Mouse (Mus musculus) liver, adult 2 months (tissue): ENCODE measurements around the gene Glud1. TPM values are rescaled to one million over a fixed set of nuclear protein-coding genes. Genes with fewer than 3 reads are reported as not detected.
A peak's percentile ranks its signal among the peaks of the same experiment; 100 is the strongest.
"Not testable (repeated sequence)": the region's sequence is repeated elsewhere in the genome, so short reads cannot be mapped to it uniquely, and the experiment has no call there.

Source experiments
- DNase-seq: peaks from one replicate; pipeline ENCODE4 v3.0.0-alpha.2; 2011; ENCODE audit warnings: low read depth, low spot score; ENCODE audit errors: extremely low read depth
- H3K27ac ChIP-seq: fragments of 200-500 bp; replicated peaks from 2 replicates; pipeline ENCODE4 v1.5.1; 2012; ENCODE audit warnings: low read depth, mild to moderate bottlenecking, control low read depth, inconsistent platforms, low read length; ENCODE audit not compliant: insufficient read depth
- H3K27me3 ChIP-seq: fragments of 200-500 bp; 2 replicates; pipeline ENCODE4 v1.6.1; 2012; ENCODE audit warnings: mild to moderate bottlenecking, moderate library complexity, low read length, inconsistent platforms; ENCODE audit not compliant: control insufficient read depth, insufficient read depth
- H3K36me3 ChIP-seq: fragments of 200-500 bp; 2 replicates; pipeline ENCODE4 v1.6.1; 2012; ENCODE audit warnings: low read length, inconsistent platforms; ENCODE audit not compliant: control insufficient read depth, insufficient read depth
- H3K4me1 ChIP-seq: fragments of 200-500 bp; 2 replicates; pipeline ENCODE4 v1.6.1; 2011; ENCODE audit warnings: low read length; ENCODE audit not compliant: control insufficient read depth, insufficient read depth
- H3K4me3 ChIP-seq: fragments of 200-500 bp; 2 replicates; pipeline ENCODE4 v1.5.1; 2011; ENCODE audit warnings: low read depth, mild to moderate bottlenecking, control low read depth, low read length, moderate library complexity; ENCODE audit not compliant: insufficient read depth
- H3K79me2 ChIP-seq: fragments of 200-500 bp; 2 replicates; pipeline ENCODE4 v1.6.1; 2012; ENCODE audit warnings: inconsistent platforms, mild to moderate bottlenecking, low read length, moderate library complexity; ENCODE audit not compliant: control insufficient read depth, insufficient read depth
- H3K9ac ChIP-seq: fragments of 200-500 bp; 2 replicates; pipeline ENCODE4 v1.6.1; 2012; ENCODE audit warnings: low read depth, mild to moderate bottlenecking, control low read depth, inconsistent platforms, low read length
- CTCF ChIP-seq: fragments of 200-500 bp; IDR thresholded peaks from 2 replicates; pipeline ENCODE4 v1.5.1; 2011; ENCODE audit warnings: low read depth, low read length, control low read depth
- POLR2A ChIP-seq: fragments of 200-500 bp; IDR thresholded peaks from 2 replicates; pipeline ENCODE4 v1.6.1; 2011; ENCODE audit warnings: low read length, control low read depth; ENCODE audit not compliant: insufficient read depth; ENCODE audit errors: extremely low read depth
- WGBS: fragments of 180-500 bp; shearing (Covaris S2); methylation state at CpG from one replicate; pipeline ENCODE4 v1.1.7; 2018; 5-methylcytosine and 5-hydroxymethylcytosine counted together
- polyA plus RNA-seq: library from polyadenylated mRNA; depleted of rRNA; stranded (reverse); fragments of >200 nt; gene quantifications from 2 replicates; pipeline ENCODE4 v1.2.3, GENCODE M21; 2012
- total RNA-seq: library from RNA; depleted of rRNA; stranded (reverse); fragments of >200 nt; gene quantifications from 2 replicates; pipeline ENCODE4 v1.2.3, GENCODE M21; 2014

Gene Glud1
- total and polyA plus RNA-seq, 2 experiments, result 633 to 691 TPM

DNA sequence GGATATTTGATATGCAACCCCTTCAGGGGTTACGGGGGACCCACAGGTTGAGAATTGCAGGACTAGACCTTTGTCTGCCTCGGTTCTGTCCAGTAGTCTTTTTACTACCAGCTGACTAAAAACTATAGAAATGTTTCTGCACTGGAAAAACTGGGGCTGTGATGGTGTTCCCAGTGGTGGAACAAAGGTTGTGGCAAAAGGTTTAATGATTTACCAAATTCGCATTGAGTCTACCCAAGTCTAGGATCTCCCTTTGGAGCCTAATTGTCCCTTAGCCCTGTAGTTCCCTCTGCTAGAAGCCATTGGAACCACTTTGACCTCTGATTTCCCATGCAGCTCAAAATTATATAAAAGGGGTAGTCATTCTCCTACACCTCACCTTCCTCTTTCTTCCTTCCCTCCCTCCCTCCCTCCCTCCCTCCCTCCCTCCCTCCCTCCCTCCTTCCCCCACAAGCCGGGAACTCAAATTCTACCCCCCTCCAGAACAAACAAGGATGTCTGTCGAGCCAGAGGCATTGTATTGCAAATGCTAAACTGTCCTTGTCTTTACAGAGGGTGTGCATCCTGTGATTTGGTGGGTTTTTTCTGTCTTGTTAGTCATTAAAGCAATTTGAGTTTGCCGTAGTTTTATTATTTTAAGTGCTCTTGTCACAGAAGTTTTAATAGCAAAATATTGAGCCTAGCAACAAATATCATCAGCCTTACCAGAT, 2.0 kb downstream of the Glud1 start:
- TF ChIP-seq CTCF (no peak), POLR2A (no peak)

DNA sequence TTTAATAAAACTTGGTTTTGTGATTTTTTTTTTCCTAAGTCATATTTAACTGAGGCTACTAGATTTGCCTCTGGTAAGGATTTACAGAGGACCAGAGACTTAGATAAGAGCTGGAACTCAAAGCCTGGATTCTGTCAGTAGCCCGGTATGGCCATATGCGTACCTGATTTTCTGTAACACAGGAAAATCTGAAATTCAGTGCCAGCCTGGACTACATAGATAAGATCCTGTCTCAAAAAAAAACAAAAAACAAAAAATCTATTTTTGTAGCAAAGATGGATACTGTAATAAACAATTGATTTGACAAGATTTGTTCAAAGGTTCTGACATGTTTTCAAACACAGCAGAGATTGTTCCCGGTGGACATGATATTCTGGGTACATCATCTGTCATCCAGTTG, 3.1 kb downstream of the Glud1 start:
- H3K27ac ChIP-seq, result peak overlapping the region; percentile 29; the same call in 1 of the 2 replicates
- peak overlapping the region; percentile 39 for H3K4me3 ChIP-seq
- peaks cover 23% of the 10 kb centered on the region for H3K36me3 ChIP-seq
- peaks cover 25% of the 10 kb centered on the region for H3K79me2 ChIP-seq
- 12% methylated on average over 3 of the region's 3 CpGs for WGBS
- no peaks in the 10 kb centered on the region for H3K27me3 ChIP-seq
- H3K9ac ChIP-seq, result peak overlapping the region; percentile 56
- TF ChIP-seq POLR2A (no peak), CTCF (no peak)
- peak; percentile 24 for DNase-seq
- peaks cover 12% of the 10 kb centered on the region for H3K4me1 ChIP-seq

More for the DNA sequence above, 2.0 kb downstream of the Glud1 start:
- WGBS, result 5% methylated on average over 5 of the region's 6 CpGs
- Histone ChIP-seq H3K9ac (peak overlapping the region; percentile 72), H3K4me1 (peaks cover 9% of the 10 kb centered on the region), H3K79me2 (peaks cover 21% of the 10 kb centered on the region), H3K27me3 (no peaks in the 10 kb centered on the region), H3K4me3 (peak overlapping the region; percentile 99), H3K27ac (peak overlapping the region; percentile 80), H3K36me3 (peaks cover 20% of the 10 kb centered on the region)
- DNase-seq, result peak; percentile 93

DNA sequence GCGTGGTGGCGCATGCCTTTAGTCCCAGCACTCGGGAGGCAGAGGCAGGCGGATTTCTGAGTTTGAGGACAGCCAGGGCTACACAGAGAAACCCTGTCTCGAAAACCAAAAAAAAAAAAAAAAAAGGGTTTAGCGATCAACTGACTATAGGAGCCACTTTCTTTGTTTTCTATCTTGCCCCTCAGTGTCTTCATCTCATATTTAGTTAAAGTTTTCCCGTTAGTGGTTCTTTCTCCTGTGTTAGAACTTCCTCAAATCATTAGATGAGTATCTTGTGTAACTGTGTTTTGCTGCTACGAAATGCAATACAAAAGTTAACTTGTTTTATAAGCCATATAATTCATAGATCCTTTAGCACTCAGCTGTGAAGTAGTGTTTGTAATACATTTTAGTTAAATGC, 3.9 kb downstream of the Glud1 start:
- 22% methylated on average over 8 of the region's 8 CpGs for WGBS
- Histone ChIP-seq H3K4me3 (peak overlapping the region; percentile 39), H3K27ac (peak overlapping the region; percentile 29), H3K4me1 (peaks cover 12% of the 10 kb centered on the region), H3K36me3 (peaks cover 28% of the 10 kb centered on the region), H3K79me2 (peaks cover 25% of the 10 kb centered on the region), H3K9ac (peak overlapping the region; percentile 56)
- H3K27me3 ChIP-seq, DNase-seq: not testable (repeated sequence)

DNA sequence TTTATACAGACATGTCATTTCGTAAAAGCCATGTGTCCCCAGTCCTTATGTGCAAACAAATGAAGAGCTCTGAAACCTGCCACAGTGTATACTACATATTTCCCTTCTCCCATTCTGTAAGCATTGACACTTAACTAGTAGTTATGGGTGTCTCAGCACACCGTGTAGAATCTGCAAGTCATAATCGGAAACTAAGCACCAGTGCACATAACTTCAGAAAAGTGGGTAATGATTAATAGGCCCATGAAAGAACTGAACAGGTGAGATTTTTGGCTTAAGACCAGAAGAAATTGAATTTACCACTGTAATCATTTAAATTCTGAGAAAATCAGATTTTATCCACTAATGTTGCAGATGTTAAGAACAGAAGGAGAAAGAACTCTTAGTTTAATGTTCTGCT, 4.3 kb downstream of the Glud1 start:
- Histone ChIP-seq H3K4me3 (peak overlapping the region; percentile 30; the same call in 1 of the 2 replicates), H3K27ac (no peak overlapping the region), H3K9ac (peak overlapping the region; percentile 28; the same call in 1 of the 2 replicates), H3K4me1 (peaks cover 12% of the 10 kb centered on the region), H3K27me3 (no peaks in the 10 kb centered on the region), H3K79me2 (peaks cover 25% of the 10 kb centered on the region), H3K36me3 (peaks cover 32% of the 10 kb centered on the region)
- TF ChIP-seq POLR2A (no peak), CTCF (no peak)
- 15% methylated on average over 3 of the region's 3 CpGs for WGBS
- peak; percentile 64 for DNase-seq

DNA sequence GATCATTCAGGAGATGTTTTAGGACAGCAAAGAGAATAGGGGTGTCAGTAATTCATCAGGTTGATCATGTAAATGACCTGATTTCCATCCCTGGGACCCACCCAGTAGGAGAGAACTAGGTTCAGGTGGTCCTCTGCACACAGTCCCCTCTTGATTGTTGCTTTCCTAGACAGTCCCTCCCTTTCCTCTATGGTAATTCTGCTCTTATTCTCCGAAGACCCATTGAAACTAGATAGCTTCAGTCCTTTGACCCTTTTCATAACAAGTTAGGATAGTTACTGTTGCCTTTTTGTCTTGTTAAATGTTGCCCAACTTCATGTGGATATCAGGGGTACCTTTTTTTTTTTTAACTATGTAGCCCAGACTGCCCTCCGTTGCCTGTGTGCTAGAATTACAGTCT, 5.8 kb downstream of the Glud1 start:
- Histone ChIP-seq H3K27ac (no peak overlapping the region), H3K36me3 (peaks cover 43% of the 10 kb centered on the region), H3K27me3 (no peaks in the 10 kb centered on the region), H3K4me3 (no peak overlapping the region), H3K9ac (0 out of 2 replicates have a peak overlapping the region, but pooled peaks have one; percentile 41), H3K79me2 (peaks cover 18% of the 10 kb centered on the region), H3K4me1 (peaks cover 12% of the 10 kb centered on the region)
- no peak for DNase-seq
- TF ChIP-seq POLR2A (no peak), CTCF (no peak)
- WGBS, result 24% methylated on average over 2 of the region's 2 CpGs

DNA sequence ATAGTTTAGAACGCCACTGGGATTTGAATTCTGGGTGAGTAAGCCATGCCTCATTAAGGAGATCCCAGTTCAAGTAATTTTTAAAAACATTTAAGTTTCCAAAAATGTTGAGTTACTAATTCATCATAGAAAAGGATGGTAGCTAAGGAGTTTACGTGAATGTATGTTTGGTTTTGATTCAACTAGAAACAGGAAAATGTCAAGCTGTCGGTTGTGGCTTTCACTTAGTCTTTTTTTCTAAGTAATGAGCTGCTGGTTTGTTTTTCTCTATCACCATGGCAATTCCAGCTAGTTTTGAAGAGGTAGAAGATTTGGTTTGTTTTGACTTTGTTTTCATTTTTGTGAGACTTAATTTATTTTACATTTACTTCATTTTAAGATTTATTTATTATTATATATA, 6.9 kb downstream of the Glud1 start:
- Histone ChIP-seq H3K27me3 (no peaks in the 10 kb centered on the region), H3K27ac (no peak overlapping the region; the same call in 1 of the 2 replicates), H3K4me3 (no peak overlapping the region), H3K9ac (no peak overlapping the region), H3K79me2 (peaks cover 16% of the 10 kb centered on the region; the same call in 1 of the 2 replicates), H3K4me1 (peaks cover 12% of the 10 kb centered on the region), H3K36me3 (peaks cover 47% of the 10 kb centered on the region)
- TF ChIP-seq CTCF (no peak), POLR2A (no peak)
- WGBS, result 34% methylated on average over 3 of the region's 3 CpGs
- no peak for DNase-seq
